Mouse (Mus musculus): ENCODE results near the gene Gm20547. TPM values are rescaled to one million over a fixed set of nuclear protein-coding genes. Genes with fewer than 3 reads are reported as not detected.

Gene Gm20547
- polyA plus RNA-seq, 1 experiment = 0.05 TPM

DNA sequence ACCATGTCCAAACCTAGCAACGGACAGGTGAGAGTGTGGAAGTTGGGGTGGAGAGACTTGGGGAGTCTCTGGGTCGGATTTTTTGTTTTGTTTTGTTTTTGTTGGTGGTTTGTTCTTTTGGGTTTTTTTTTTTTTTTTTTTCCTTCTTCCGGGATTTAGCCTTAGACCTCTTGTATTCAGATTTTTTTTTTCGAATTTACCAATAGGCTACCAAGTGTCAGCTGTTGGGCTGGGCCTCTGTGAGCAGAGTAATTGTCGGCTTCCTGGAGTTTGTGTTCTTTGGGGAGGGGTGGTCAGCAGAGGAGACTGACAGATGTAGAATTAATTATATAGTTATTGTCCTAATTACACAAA lies 18.0 kb upstream of the Gm20547 start:
- 0% methylated on average over 5 of the region's 5 CpGs for WGBS
- Histone ChIP-seq H3K4me1 (ENCODE audit: control insufficient read depth, insufficient read depth, low read length) (no peaks in the 10 kb centered on the region), H3K27ac (ENCODE audit: insufficient read depth, low read depth, low read length) (peak overlapping the region; percentile 85), H3K4me3 (ENCODE audit: insufficient read depth, low read depth, low read length) (peak overlapping the region; percentile 89), H3K27me3 (replicated peaks; ENCODE audit: control insufficient read depth, insufficient read depth, low read length) (no peaks in the 10 kb centered on the region), H3K36me3 (ENCODE audit: control insufficient read depth, insufficient read depth, low read length) (no peaks in the 10 kb centered on the region; the same call in 1 of the 2 replicates)
- no peak for TF ChIP-seq POLR2A (IDR thresholded peaks at IDR 0.05; ENCODE audit: low read depth, low read length)
- TF ChIP-seq CTCF (conservative IDR thresholded peaks at IDR 0.05; ENCODE audit: insufficient read depth, insufficient read length, low read depth, low read length) = no peak
- peak; percentile 61 for DNase-seq

DNA sequence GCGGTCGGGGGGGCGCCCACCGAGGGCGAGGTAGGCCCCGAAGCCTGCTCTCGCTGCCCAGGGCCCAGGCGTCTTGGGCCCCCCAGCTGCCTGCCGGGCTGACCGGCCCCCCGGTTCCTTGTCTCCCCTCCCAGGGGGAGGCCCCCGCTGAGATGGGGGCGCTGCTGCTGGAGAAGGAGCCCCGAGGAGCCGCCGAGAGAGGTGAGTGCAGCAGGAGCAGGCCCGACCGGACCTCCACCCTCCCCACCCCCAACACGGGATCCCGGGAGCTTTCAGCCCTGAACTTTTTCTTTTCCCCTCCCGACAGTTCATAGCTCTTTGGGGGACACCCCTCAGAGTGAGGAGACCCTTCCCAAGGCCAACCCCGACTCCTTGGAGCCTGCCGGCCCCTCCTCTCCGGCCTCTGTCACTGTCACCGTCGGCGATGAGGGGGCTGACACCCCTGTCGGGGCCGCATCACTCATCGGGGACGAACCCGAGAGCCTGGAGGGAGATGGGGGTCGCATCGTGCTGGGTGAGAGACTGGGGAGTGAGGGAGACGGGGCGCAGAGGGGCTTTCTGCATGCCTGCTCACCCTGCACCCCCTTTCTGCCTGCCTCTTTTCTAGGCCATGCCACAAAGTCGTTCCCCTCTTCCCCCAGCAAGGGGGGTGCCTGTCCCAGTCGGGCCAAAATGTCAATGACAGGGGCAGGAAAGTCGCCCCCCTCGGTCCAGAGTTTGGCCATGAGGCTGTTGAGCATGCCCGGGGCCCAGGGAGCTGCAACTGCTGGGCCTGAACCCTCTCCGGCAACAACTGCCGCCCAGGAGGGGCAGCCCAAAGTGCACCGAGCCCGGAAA lies 17.4 kb upstream of the Gm20547 start:
- under 1% methylated on average over 35 of the region's 45 CpGs for WGBS
- Histone ChIP-seq H3K27ac (ENCODE audit: insufficient read depth, low read depth, low read length) (peak overlapping the region; percentile 85), H3K36me3 (ENCODE audit: control insufficient read depth, insufficient read depth, low read length) (no peaks in the 10 kb centered on the region; the same call in 1 of the 2 replicates), H3K4me3 (ENCODE audit: insufficient read depth, low read depth, low read length) (peak overlapping the region; percentile 89), H3K4me1 (ENCODE audit: control insufficient read depth, insufficient read depth, low read length) (no peaks in the 10 kb centered on the region), H3K27me3 (replicated peaks; ENCODE audit: control insufficient read depth, insufficient read depth, low read length) (no peaks in the 10 kb centered on the region)
- peak; percentile 68 for DNase-seq
- TF ChIP-seq CTCF (conservative IDR thresholded peaks at IDR 0.05; ENCODE audit: insufficient read depth, insufficient read length, low read depth, low read length) (no peak), POLR2A (IDR thresholded peaks at IDR 0.05; ENCODE audit: low read depth, low read length) (no peak)

- peak; percentile 19 for DNase-seq
- Histone ChIP-seq H3K27ac (ENCODE audit: insufficient read depth, low read depth, low read length) (no peak overlapping the region), H3K4me3 (ENCODE audit: insufficient read depth, low read depth, low read length) (peak overlapping the region; percentile 89), H3K36me3 (ENCODE audit: control insufficient read depth, insufficient read depth, low read length) (no peaks in the 10 kb centered on the region; the same call in 1 of the 2 replicates), H3K27me3 (replicated peaks; ENCODE audit: control insufficient read depth, insufficient read depth, low read length) (no peaks in the 10 kb centered on the region), H3K4me1 (ENCODE audit: control insufficient read depth, insufficient read depth, low read length) (no peaks in the 10 kb centered on the region; the same call in 1 of the 2 replicates)
- WGBS = 0% methylated on average over 29 of the region's 47 CpGs
- TF ChIP-seq POLR2A (IDR thresholded peaks at IDR 0.05; ENCODE audit: low read depth, low read length) = no peak
- no peak for TF ChIP-seq CTCF (conservative IDR thresholded peaks at IDR 0.05; ENCODE audit: insufficient read depth, insufficient read length, low read depth, low read length)
Measured at GRCm38 (mm10) chr17:34898706-34899052, 16.8 kb upstream of the Gm20547 start.

DNA sequence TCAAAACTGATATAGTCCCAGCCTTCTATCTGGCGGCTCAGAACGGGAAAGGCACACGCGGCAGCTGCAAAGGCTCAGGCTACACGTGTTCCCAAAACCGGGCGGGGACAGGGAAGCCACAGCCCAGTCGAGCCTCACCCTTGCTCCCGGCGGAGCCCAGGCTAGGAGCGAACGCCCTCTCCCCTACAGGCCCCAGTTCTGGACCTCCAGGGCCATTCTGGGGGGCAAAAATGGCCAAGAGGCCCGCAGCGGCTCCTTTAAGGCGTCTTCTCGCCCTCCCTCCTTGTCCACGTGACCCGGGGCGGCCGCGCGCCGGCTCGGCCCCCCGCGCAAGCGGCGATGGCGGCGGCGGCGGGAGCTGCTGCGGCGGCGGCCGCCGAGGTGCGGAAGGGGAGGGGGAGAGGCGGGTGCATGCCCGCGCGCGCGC lies 16.3 kb upstream of the Gm20547 start, which contains the start of the genes C2 and Ehmt2:
TSS of gene C2 (minus strand) at position 106 of the 427 bp plus-strand sequence.
TSS of gene Ehmt2 (plus strand) at position 310 of the 427 bp plus-strand sequence.
- Histone ChIP-seq H3K4me3 (ENCODE audit: insufficient read depth, low read depth, low read length) (peak within 1 kb of the TSS; percentile 89), H3K4me1 (ENCODE audit: control insufficient read depth, insufficient read depth, low read length) (no peaks in the 10 kb centered on the region; the same call in 1 of the 2 replicates), H3K27ac (ENCODE audit: insufficient read depth, low read depth, low read length) (peak within 1 kb of the TSS; percentile 87), H3K27me3 (replicated peaks; ENCODE audit: control insufficient read depth, insufficient read depth, low read length) (no peaks in the 10 kb centered on the region), H3K36me3 (ENCODE audit: control insufficient read depth, insufficient read depth, low read length) (no peaks in the 10 kb centered on the region; the same call in 1 of the 2 replicates)
- DNase-seq = peak; percentile 87
- TF ChIP-seq POLR2A (IDR thresholded peaks at IDR 0.05; ENCODE audit: low read depth, low read length) (no peak), CTCF (conservative IDR thresholded peaks at IDR 0.05; ENCODE audit: insufficient read depth, insufficient read length, low read depth, low read length) (no peak)
- under 1% methylated on average over 27 of the region's 44 CpGs for WGBS

DNA sequence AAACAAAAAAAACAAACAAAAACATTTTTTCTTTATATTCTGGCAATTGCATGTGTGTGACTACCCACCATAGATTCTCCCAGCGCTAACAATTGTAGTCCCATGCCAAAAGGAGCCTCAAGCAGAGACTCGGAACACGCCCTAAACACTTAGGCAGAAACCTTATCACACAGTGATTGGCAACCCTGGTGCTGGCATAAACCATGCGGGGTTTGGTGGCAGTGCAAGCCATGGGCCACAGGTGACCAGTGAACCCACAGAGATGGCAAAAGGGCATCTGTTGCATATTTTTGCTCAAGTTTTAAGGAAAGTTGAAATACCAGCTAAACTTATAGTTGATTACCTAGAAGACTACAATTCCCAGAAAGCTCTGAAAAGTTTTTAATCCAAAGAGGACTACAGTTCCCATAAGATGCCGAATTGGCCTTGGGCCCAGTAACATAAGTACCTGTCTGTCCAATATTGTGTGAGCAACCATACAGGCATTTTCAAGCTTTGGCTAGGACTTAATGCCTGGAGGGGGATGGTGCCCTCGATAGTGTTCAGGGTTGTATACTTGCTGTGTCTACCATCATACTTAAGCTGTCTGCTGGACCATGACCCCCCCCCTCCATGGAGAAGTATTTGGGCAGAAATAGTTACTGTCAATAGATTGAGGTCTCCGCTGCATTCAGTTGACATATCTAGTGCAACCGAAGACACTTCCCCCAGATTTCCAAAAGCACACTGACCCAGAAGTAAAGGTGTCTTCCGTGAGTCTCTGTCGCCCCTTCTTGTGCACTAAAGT lies 15.7 kb upstream of the Gm20547 start:
- Histone ChIP-seq H3K36me3 (ENCODE audit: control insufficient read depth, insufficient read depth, low read length) (no peaks in the 10 kb centered on the region; the same call in 1 of the 2 replicates), H3K4me1 (ENCODE audit: control insufficient read depth, insufficient read depth, low read length) (no peaks in the 10 kb centered on the region; the same call in 1 of the 2 replicates), H3K27ac (ENCODE audit: insufficient read depth, low read depth, low read length) (peak overlapping the region; percentile 87), H3K4me3 (ENCODE audit: insufficient read depth, low read depth, low read length) (peak overlapping the region; percentile 89), H3K27me3 (replicated peaks; ENCODE audit: control insufficient read depth, insufficient read depth, low read length) (no peaks in the 10 kb centered on the region)
- WGBS = 17% methylated on average over 10 of the region's 10 CpGs
- TF ChIP-seq CTCF (conservative IDR thresholded peaks at IDR 0.05; ENCODE audit: insufficient read depth, insufficient read length, low read depth, low read length) (no peak), POLR2A (IDR thresholded peaks at IDR 0.05; ENCODE audit: low read depth, low read length) (no peak)
- DNase-seq = peak; percentile 47

GRCm38 (mm10) chr17:34896366-34896765 lies 14.5 kb upstream of the Gm20547 start:
- Histone ChIP-seq H3K4me3 (ENCODE audit: insufficient read depth, low read depth, low read length) (no peak overlapping the region), H3K27me3 (replicated peaks; ENCODE audit: control insufficient read depth, insufficient read depth, low read length) (no peaks in the 10 kb centered on the region), H3K4me1 (ENCODE audit: control insufficient read depth, insufficient read depth, low read length) (no peaks in the 10 kb centered on the region; the same call in 1 of the 2 replicates), H3K36me3 (ENCODE audit: control insufficient read depth, insufficient read depth, low read length) (no peaks in the 10 kb centered on the region), H3K27ac (ENCODE audit: insufficient read depth, low read depth, low read length) (no peak overlapping the region)
- peak; percentile 19 for DNase-seq
- 83% methylated on average over 17 of the region's 17 CpGs for WGBS
- TF ChIP-seq CTCF (conservative IDR thresholded peaks at IDR 0.05; ENCODE audit: insufficient read depth, insufficient read length, low read depth, low read length) (no peak), POLR2A (IDR thresholded peaks at IDR 0.05; ENCODE audit: low read depth, low read length) (no peak)
